Mouse (Mus musculus) right cerebral cortex, postnatal 36 days (tissue): ENCODE measurements around the gene Adora2a.
A peak's percentile ranks its signal among the peaks of the same experiment; 100 is the strongest.
"Not testable (repeated sequence)": the region's sequence is repeated elsewhere in the genome, so short reads cannot be mapped to it uniquely, and the experiment has no call there.

Experiments used
- DNase-seq, 2 experiments: peaks; one replicate each; pipeline ENCODE4 v3.0.0; 2022; ENCODE audit warnings: low spot score in 2 of 2, mixed read lengths in 1 of 2

The Adora2a gene

GRCm38 (mm10) chr10:75316872-75316907 lies at the start of gene Adora2a:
Adora2a (plus strand) TSS chr10:75316877.
- DNase-seq = no peak

GRCm38 (mm10) chr10:75273020-75273419 lies 43.7 kb upstream of the Adora2a start:
- DNase-seq = no peak

GRCm38 (mm10) chr10:75276427-75277013 lies 40.2 kb upstream of the Adora2a start:
- no peak for DNase-seq

GRCm38 (mm10) chr10:75277501-75277900 lies 39.2 kb upstream of the Adora2a start:
- DNase-seq = no peak

- no peak for DNase-seq
These were observed 34.0 kb upstream of the Adora2a start for GRCm38 (mm10) chr10:75282648-75283047.

- no peak for DNase-seq
These were observed 32.9 kb upstream of the Adora2a start for GRCm38 (mm10) chr10:75283821-75284220.

GRCm38 (mm10) chr10:75288579-75288978 lies 28.1 kb upstream of the Adora2a start:
- DNase-seq = no peak

GRCm38 (mm10) chr10:75289392-75289791 lies 27.3 kb upstream of the Adora2a start:
- no peak for DNase-seq

- no peak for DNase-seq
These were observed 26.0 kb upstream of the Adora2a start for GRCm38 (mm10) chr10:75290650-75291049.

GRCm38 (mm10) chr10:75291338-75291737 lies 25.3 kb upstream of the Adora2a start:
- no peak for DNase-seq

- not testable (repeated sequence) for DNase-seq
These were observed 24.5 kb upstream of the Adora2a start for GRCm38 (mm10) chr10:75292206-75292605.

- no peak for DNase-seq
These were observed 23.4 kb upstream of the Adora2a start for GRCm38 (mm10) chr10:75293288-75293687.

- no peak for DNase-seq
These were observed 22.3 kb upstream of the Adora2a start for GRCm38 (mm10) chr10:75294362-75294761.

GRCm38 (mm10) chr10:75294926-75295325 lies 21.8 kb upstream of the Adora2a start:
- DNase-seq = no peak

GRCm38 (mm10) chr10:75298608-75299007 lies 18.1 kb upstream of the Adora2a start:
- no peak for DNase-seq

- DNase-seq = no peak
These were observed 16.8 kb upstream of the Adora2a start for GRCm38 (mm10) chr10:75299785-75300418.

GRCm38 (mm10) chr10:75301195-75301806 lies 15.4 kb upstream of the Adora2a start:
- no peak for DNase-seq

- no peak for DNase-seq
These were observed 14.7 kb upstream of the Adora2a start for GRCm38 (mm10) chr10:75301937-75302336.

GRCm38 (mm10) chr10:75302536-75302935 lies 14.1 kb upstream of the Adora2a start:
- DNase-seq = no peak

- DNase-seq = peak; percentile 73 to 76
These were observed 13.2 kb upstream of the Adora2a start for GRCm38 (mm10) chr10:75303324-75304048.

GRCm38 (mm10) chr10:75304049-75304405 lies 12.7 kb upstream of the Adora2a start:
- no peak for DNase-seq

GRCm38 (mm10) chr10:75304413-75304812 lies 12.3 kb upstream of the Adora2a start:
- no peak for DNase-seq

GRCm38 (mm10) chr10:75307130-75307529 lies 9.5 kb upstream of the Adora2a start:
- DNase-seq = no peak
